Mouse (Mus musculus): ENCODE results near the gene Grm3. TPM values are rescaled to one million over a fixed set of nuclear protein-coding genes. Genes with fewer than 3 reads are reported as not detected.
A peak's percentile ranks its signal among the peaks of the same experiment; 100 is the strongest.

Gene Grm3
- polyA plus RNA-seq, 1 experiment, result 17.7 TPM

- H3K4me1 ChIP-seq (ENCODE audit: control insufficient read depth, insufficient read depth, low read length), result no peaks in the 10 kb centered on the region
- TF ChIP-seq CTCF (IDR thresholded peaks at IDR 0.05; ENCODE audit: borderline replicate concordance, insufficient read depth, low read depth, low read length) (no peak), POLR2A (IDR thresholded peaks at IDR 0.05; ENCODE audit: borderline replicate concordance, insufficient read depth, low read length) (no peak)
- WGBS, result 73% methylated on average over 5 of the region's 5 CpGs
- H3K4me3 ChIP-seq (replicated peaks; ENCODE audit: insufficient read depth, low read depth, low read length), result no peak overlapping the region
- peak in 1 of 2 experiments; percentile 20 for DNase-seq
- H3K27ac ChIP-seq (ENCODE audit: insufficient read depth, low read length), result no peak overlapping the region
- no peaks in the 10 kb centered on the region for H3K27me3 ChIP-seq (ENCODE audit: control insufficient read depth, insufficient read depth, low read length)
These were observed 8.7 kb downstream of the Grm3 start for GRCm38 (mm10) chr5:9716295-9716694.

- 81% methylated on average over 1 of the region's 1 CpGs for WGBS
- Histone ChIP-seq H3K4me1 (ENCODE audit: control insufficient read depth, insufficient read depth, low read length) (no peaks in the 10 kb centered on the region), H3K27me3 (ENCODE audit: control insufficient read depth, insufficient read depth, low read length) (no peaks in the 10 kb centered on the region), H3K4me3 (replicated peaks; ENCODE audit: insufficient read depth, low read depth, low read length) (no peak overlapping the region), H3K27ac (ENCODE audit: insufficient read depth, low read length) (no peak overlapping the region)
- DNase-seq, result no peak
- TF ChIP-seq CTCF (IDR thresholded peaks at IDR 0.05; ENCODE audit: borderline replicate concordance, insufficient read depth, low read depth, low read length) (no peak), POLR2A (IDR thresholded peaks at IDR 0.05; ENCODE audit: borderline replicate concordance, insufficient read depth, low read length) (no peak)
These were observed 17.9 kb downstream of the Grm3 start for GRCm38 (mm10) chr5:9707096-9707495.

GRCm38 (mm10) chr5:9703385-9704009 is 21.5 kb downstream of the Grm3 start:
- TF ChIP-seq POLR2A (IDR thresholded peaks at IDR 0.05; ENCODE audit: borderline replicate concordance, insufficient read depth, low read length), result no peak
- TF ChIP-seq CTCF (IDR thresholded peaks at IDR 0.05; ENCODE audit: borderline replicate concordance, insufficient read depth, low read depth, low read length), result no peak
- H3K4me3 ChIP-seq (replicated peaks; ENCODE audit: insufficient read depth, low read depth, low read length), result no peak overlapping the region
- 59% methylated on average over 3 of the region's 3 CpGs for WGBS
- H3K27me3 ChIP-seq (ENCODE audit: control insufficient read depth, insufficient read depth, low read length), result no peaks in the 10 kb centered on the region
- H3K4me1 ChIP-seq (ENCODE audit: control insufficient read depth, insufficient read depth, low read length), result no peaks in the 10 kb centered on the region
- no peak for DNase-seq
- H3K27ac ChIP-seq (ENCODE audit: insufficient read depth, low read length), result no peak overlapping the region

- 24% methylated on average over 3 of the region's 3 CpGs for WGBS
- H3K4me3 ChIP-seq (replicated peaks; ENCODE audit: insufficient read depth, low read depth, low read length), result no peak overlapping the region
- no peak for DNase-seq
- H3K27me3 ChIP-seq (ENCODE audit: control insufficient read depth, insufficient read depth, low read length), result no peaks in the 10 kb centered on the region
- no peak overlapping the region for H3K27ac ChIP-seq (ENCODE audit: insufficient read depth, low read length)
- no peaks in the 10 kb centered on the region for H3K4me1 ChIP-seq (ENCODE audit: control insufficient read depth, insufficient read depth, low read length)
- no peak for TF ChIP-seq POLR2A (IDR thresholded peaks at IDR 0.05; ENCODE audit: borderline replicate concordance, insufficient read depth, low read length)
- no peak for TF ChIP-seq CTCF (IDR thresholded peaks at IDR 0.05; ENCODE audit: borderline replicate concordance, insufficient read depth, low read depth, low read length)
These were observed 22.1 kb downstream of the Grm3 start for GRCm38 (mm10) chr5:9702656-9703384.

- no peak for DNase-seq
- no peak overlapping the region for H3K27ac ChIP-seq (ENCODE audit: insufficient read depth, low read length)
- WGBS, result 88% methylated on average over 1 of the region's 1 CpGs
- no peaks in the 10 kb centered on the region for H3K27me3 ChIP-seq (ENCODE audit: control insufficient read depth, insufficient read depth, low read length)
- no peaks in the 10 kb centered on the region for H3K4me1 ChIP-seq (ENCODE audit: control insufficient read depth, insufficient read depth, low read length)
- H3K4me3 ChIP-seq (replicated peaks; ENCODE audit: insufficient read depth, low read depth, low read length), result no peak overlapping the region
- TF ChIP-seq CTCF (IDR thresholded peaks at IDR 0.05; ENCODE audit: borderline replicate concordance, insufficient read depth, low read depth, low read length) (no peak), POLR2A (IDR thresholded peaks at IDR 0.05; ENCODE audit: borderline replicate concordance, insufficient read depth, low read length) (no peak)
These were observed 32.6 kb downstream of the Grm3 start for GRCm38 (mm10) chr5:9692333-9692732.

GRCm38 (mm10) chr5:9690599-9691242 is 34.2 kb downstream of the Grm3 start:
- no peak overlapping the region for H3K27ac ChIP-seq (ENCODE audit: insufficient read depth, low read length)
- H3K4me1 ChIP-seq (ENCODE audit: control insufficient read depth, insufficient read depth, low read length), result no peaks in the 10 kb centered on the region
- H3K4me3 ChIP-seq (replicated peaks; ENCODE audit: insufficient read depth, low read depth, low read length), result no peak overlapping the region
- TF ChIP-seq CTCF (IDR thresholded peaks at IDR 0.05; ENCODE audit: borderline replicate concordance, insufficient read depth, low read depth, low read length) (no peak), POLR2A (IDR thresholded peaks at IDR 0.05; ENCODE audit: borderline replicate concordance, insufficient read depth, low read length) (no peak)
- WGBS, result 32% methylated on average over 3 of the region's 3 CpGs
- no peaks in the 10 kb centered on the region for H3K27me3 ChIP-seq (ENCODE audit: control insufficient read depth, insufficient read depth, low read length)
- no peak for DNase-seq

- H3K4me1 ChIP-seq (ENCODE audit: control insufficient read depth, insufficient read depth, low read length), result no peaks in the 10 kb centered on the region
These were observed 34.8 kb downstream of the Grm3 start for GRCm38 (mm10) chr5:9690192-9690591.

More at GRCm38 (mm10) chr5:9690192-9690591, 34.8 kb downstream of the Grm3 start:
- no peak for DNase-seq
- no peaks in the 10 kb centered on the region for H3K27me3 ChIP-seq (ENCODE audit: control insufficient read depth, insufficient read depth, low read length)
- 30% methylated on average over 1 of the region's 1 CpGs for WGBS
- H3K27ac ChIP-seq (ENCODE audit: insufficient read depth, low read length), result no peak overlapping the region
- TF ChIP-seq CTCF (IDR thresholded peaks at IDR 0.05; ENCODE audit: borderline replicate concordance, insufficient read depth, low read depth, low read length), result no peak
- no peak for TF ChIP-seq POLR2A (IDR thresholded peaks at IDR 0.05; ENCODE audit: borderline replicate concordance, insufficient read depth, low read length)
- no peak overlapping the region for H3K4me3 ChIP-seq (replicated peaks; ENCODE audit: insufficient read depth, low read depth, low read length)
